Mouse (Mus musculus) lung, adult 2 months (tissue): ENCODE measurements at regions not wholly inside any gene's neighbourhood (a gene's known extent, or its start where the extent isn't known, plus 50 kb on each side); places are given as distances from the start of the nearest gene placed in this dataset.

ENCODE experiments used
- CTCF ChIP-seq: fragments of 200-500 bp; IDR thresholded peaks from 2 replicates; pipeline ENCODE4 v1.5.1; 2011; ENCODE audit warnings: mild to moderate bottlenecking, low read length, control low read depth; ENCODE audit not compliant: insufficient read depth
- POLR2A ChIP-seq: fragments of 200-500 bp; IDR thresholded peaks from 2 replicates; pipeline ENCODE4 v1.6.1; 2011; ENCODE audit warnings: low read depth, mild to moderate bottlenecking, control low read depth, low read length, borderline replicate concordance; ENCODE audit errors: extremely low read depth

GRCm38 (mm10) chr8:8928074-8928862, 237.9 kb upstream of the Arglu1 start:
- TF ChIP-seq POLR2A (no peak), CTCF (no peak)
